Mouse (Mus musculus) midbrain, embryonic 16.5 days (tissue): ENCODE measurements around the gene 4930402F06Rik. TPM values are rescaled to one million over a fixed set of nuclear protein-coding genes. Genes with fewer than 3 reads are reported as not detected.
A peak's percentile ranks its signal among the peaks of the same experiment; 100 is the strongest.

Source experiments
- ATAC-seq: fragments of 200-750 bp; cut with Nextera tagmentation; 2 replicates; pipeline ENCODE4 v1.8.0; 2017; ENCODE audit warnings: moderate TSS enrichment
- H3K27ac ChIP-seq: fragments of 300-500 bp; sonication (generic); 2 replicates; pipeline ENCODE4 v1.5.1; 2014; ENCODE audit warnings: mild to moderate bottlenecking, low read length, mixed read lengths
- H3K27me3 ChIP-seq: fragments of 300-500 bp; sonication (generic); 2 replicates; pipeline ENCODE4 v1.6.1; 2014; ENCODE audit warnings: low read depth, low read length, mixed read lengths; ENCODE audit not compliant: control insufficient read depth, insufficient read depth
- H3K36me3 ChIP-seq: fragments of 300-500 bp; sonication (generic); 2 replicates; pipeline ENCODE4 v1.6.1; 2014; ENCODE audit warnings: mild to moderate bottlenecking, low read length, moderate library complexity, mixed read lengths; ENCODE audit not compliant: control insufficient read depth, insufficient read depth
- H3K4me1 ChIP-seq: fragments of 300-500 bp; sonication (generic); 2 replicates; pipeline ENCODE4 v1.6.1; 2014; ENCODE audit warnings: mild to moderate bottlenecking, low read length, mixed read lengths; ENCODE audit not compliant: control insufficient read depth, insufficient read depth
- H3K4me2 ChIP-seq: fragments of 300-500 bp; sonication (generic); 2 replicates; pipeline ENCODE4 v1.6.1; 2014; ENCODE audit warnings: mild to moderate bottlenecking, low read length, mixed read lengths
- H3K4me3 ChIP-seq: fragments of 300-500 bp; sonication (generic); 2 replicates; pipeline ENCODE4 v1.5.1; 2014; ENCODE audit warnings: low read depth, mild to moderate bottlenecking, low read length, moderate library complexity, mixed read lengths
- H3K9ac ChIP-seq: fragments of 300-500 bp; sonication (generic); 2 replicates; pipeline ENCODE4 v1.6.1; 2014; ENCODE audit warnings: low read depth, low read length, mixed read lengths
- H3K9me3 ChIP-seq: fragments of 300-500 bp; sonication (generic); replicated peaks from 2 replicates; pipeline ENCODE4 v1.6.1; 2014; ENCODE audit warnings: mild to moderate bottlenecking, low read length, mixed read lengths; ENCODE audit not compliant: control insufficient read depth, poor library complexity, severe bottlenecking
- WGBS: fragments of 180-500 bp; shearing (Covaris S2); extraction: QIAGEN DNeasy Blood & Tissue Kit; methylation state at CpG from one replicate; pipeline ENCODE4 v1.1.7; 2014; 5-methylcytosine and 5-hydroxymethylcytosine counted together
- polyA plus RNA-seq: library from polyadenylated mRNA; unstranded; fragments of >200 nt; fragmentation: Nextera tagmentation; extraction: Ambion mirVana; gene quantifications from 2 replicates; pipeline ENCODE4 v1.2.1, GENCODE M21; 2015

4930402F06Rik gene
- polyA plus RNA-seq, 1 experiment from 2014 or later: not detected

- Histone ChIP-seq H3K9ac (no peak overlapping the region), H3K4me3 (no peak overlapping the region), H3K27me3 (no peaks in the 10 kb centered on the region), H3K27ac (no peak overlapping the region), H3K9me3 (no peaks in the 10 kb centered on the region), H3K4me1 (no peaks in the 10 kb centered on the region), H3K4me2 (no peak overlapping the region), H3K36me3 (no peaks in the 10 kb centered on the region)
- WGBS: 92% methylated on average over 6 of the region's 6 CpGs
- no peak for ATAC-seq
Observed at GRCm38 (mm10) chr2:35409466-35409865, 12.5 kb upstream of the 4930402F06Rik start.

GRCm38 (mm10) chr2:35408409-35409110, 11.6 kb upstream of the 4930402F06Rik start:
- Histone ChIP-seq H3K9me3 (no peaks in the 10 kb centered on the region), H3K4me1 (no peaks in the 10 kb centered on the region), H3K27me3 (no peaks in the 10 kb centered on the region), H3K27ac (no peak overlapping the region), H3K36me3 (no peaks in the 10 kb centered on the region), H3K9ac (no peak overlapping the region), H3K4me2 (no peak overlapping the region), H3K4me3 (no peak overlapping the region)
- ATAC-seq: no peak
- 88% methylated on average over 5 of the region's 5 CpGs for WGBS

- H3K9me3 ChIP-seq: no peaks in the 10 kb centered on the region
- H3K4me2 ChIP-seq: no peak overlapping the region
- no peak for ATAC-seq
- no peak overlapping the region for H3K9ac ChIP-seq
- no peaks in the 10 kb centered on the region for H3K36me3 ChIP-seq
- 85% methylated on average over 7 of the region's 7 CpGs for WGBS
- no peak overlapping the region for H3K27ac ChIP-seq
- no peaks in the 10 kb centered on the region for H3K27me3 ChIP-seq
- H3K4me1 ChIP-seq: no peaks in the 10 kb centered on the region
- H3K4me3 ChIP-seq: no peak overlapping the region
Observed at GRCm38 (mm10) chr2:35407878-35408277, 10.9 kb upstream of the 4930402F06Rik start.

GRCm38 (mm10) chr2:35407266-35407665, 10.3 kb upstream of the 4930402F06Rik start:
- H3K4me1 ChIP-seq: no peaks in the 10 kb centered on the region
- no peak overlapping the region for H3K27ac ChIP-seq
- no peak overlapping the region for H3K4me2 ChIP-seq
- 84% methylated on average over 4 of the region's 6 CpGs for WGBS
- no peaks in the 10 kb centered on the region for H3K27me3 ChIP-seq
- no peak overlapping the region for H3K4me3 ChIP-seq
- no peak overlapping the region for H3K9ac ChIP-seq
- no peaks in the 10 kb centered on the region for H3K9me3 ChIP-seq
- ATAC-seq: no peak
- H3K36me3 ChIP-seq: no peaks in the 10 kb centered on the region

GRCm38 (mm10) chr2:35406611-35407010, 9.6 kb upstream of the 4930402F06Rik start:
- WGBS: 45% methylated on average over 1 of the region's 1 CpGs
- H3K27me3 ChIP-seq: no peaks in the 10 kb centered on the region
- no peaks in the 10 kb centered on the region for H3K4me1 ChIP-seq
- H3K4me3 ChIP-seq: no peak overlapping the region
- H3K27ac ChIP-seq: no peak overlapping the region
- H3K9me3 ChIP-seq: no peaks in the 10 kb centered on the region
- H3K36me3 ChIP-seq: no peaks in the 10 kb centered on the region
- ATAC-seq: no peak
- no peak overlapping the region for H3K9ac ChIP-seq
- no peak overlapping the region for H3K4me2 ChIP-seq

GRCm38 (mm10) chr2:35402391-35402790, 5.4 kb upstream of the 4930402F06Rik start:
- Histone ChIP-seq H3K4me3 (no peak overlapping the region), H3K27me3 (no peaks in the 10 kb centered on the region), H3K4me1 (no peaks in the 10 kb centered on the region), H3K27ac (no peak overlapping the region), H3K9me3 (no peaks in the 10 kb centered on the region), H3K9ac (no peak overlapping the region), H3K36me3 (no peaks in the 10 kb centered on the region), H3K4me2 (no peak overlapping the region)
- 93% methylated on average over 16 of the region's 16 CpGs for WGBS
- ATAC-seq: no peak

- Histone ChIP-seq H3K27ac (no peak overlapping the region), H3K4me3 (no peak overlapping the region), H3K36me3 (no peaks in the 10 kb centered on the region), H3K9ac (no peak overlapping the region), H3K4me2 (no peak overlapping the region), H3K27me3 (no peaks in the 10 kb centered on the region), H3K9me3 (no peaks in the 10 kb centered on the region), H3K4me1 (no peaks in the 10 kb centered on the region)
- ATAC-seq: no peak
- WGBS: 91% methylated on average over 7 of the region's 7 CpGs
Observed at GRCm38 (mm10) chr2:35400739-35401138, 3.8 kb upstream of the 4930402F06Rik start.

- 82% methylated on average over 6 of the region's 6 CpGs for WGBS
- H3K9me3 ChIP-seq: no peaks in the 10 kb centered on the region
- ATAC-seq: no peak
- H3K36me3 ChIP-seq: no peaks in the 10 kb centered on the region
- H3K27ac ChIP-seq: no peak overlapping the region
- H3K4me2 ChIP-seq: no peak overlapping the region
- H3K4me3 ChIP-seq: no peak overlapping the region
- no peaks in the 10 kb centered on the region for H3K4me1 ChIP-seq
- no peak overlapping the region for H3K9ac ChIP-seq
- no peaks in the 10 kb centered on the region for H3K27me3 ChIP-seq
Observed at GRCm38 (mm10) chr2:35398184-35398828, 1.3 kb upstream of the 4930402F06Rik start.

GRCm38 (mm10) chr2:35397590-35398173, 707 bp upstream of the 4930402F06Rik start:
- no peaks in the 10 kb centered on the region for H3K4me1 ChIP-seq
- H3K27me3 ChIP-seq: no peaks in the 10 kb centered on the region
- no peak overlapping the region for H3K27ac ChIP-seq
- H3K36me3 ChIP-seq: no peaks in the 10 kb centered on the region
- H3K4me2 ChIP-seq: no peak overlapping the region
- no peaks in the 10 kb centered on the region for H3K9me3 ChIP-seq
- peak; percentile 51; the same call in 1 of the 2 replicates for ATAC-seq
- H3K4me3 ChIP-seq: no peak overlapping the region
- H3K9ac ChIP-seq: no peak overlapping the region
- WGBS: 51% methylated on average over 11 of the region's 11 CpGs
